Mouse (Mus musculus) kidney, embryonic 16.5 days (tissue): ENCODE measurements around the gene Scn9a. TPM values are rescaled to one million over a fixed set of nuclear protein-coding genes. Genes with fewer than 3 reads are reported as not detected.

Experiments used
- ATAC-seq: fragments of 200-750 bp; cut with Nextera tagmentation; 2 replicates; pipeline ENCODE4 v1.8.0; 2017; ENCODE audit warnings: moderate TSS enrichment; ENCODE audit not compliant: low FRiP score, low TSS enrichment
- H3K27ac ChIP-seq: fragments of 300-500 bp; sonication (generic); 2 replicates; pipeline ENCODE4 v1.5.1; 2014; ENCODE audit warnings: low read length
- H3K27me3 ChIP-seq: fragments of 300-500 bp; sonication (generic); 2 replicates; pipeline ENCODE4 v1.6.1; 2014; ENCODE audit warnings: low read length, control low read depth, mixed read lengths; ENCODE audit not compliant: insufficient read depth
- H3K36me3 ChIP-seq: fragments of 300-500 bp; sonication (generic); 2 replicates; pipeline ENCODE4 v1.6.1; 2014; ENCODE audit warnings: low read length, control low read depth, mixed read lengths; ENCODE audit not compliant: insufficient read depth
- H3K4me1 ChIP-seq: fragments of 300-500 bp; sonication (generic); 2 replicates; pipeline ENCODE4 v1.6.1; 2014; ENCODE audit warnings: low read length, control low read depth, mixed read lengths; ENCODE audit not compliant: insufficient read depth
- H3K4me2 ChIP-seq: fragments of 300-500 bp; sonication (generic); replicated peaks from 2 replicates; pipeline ENCODE4 v1.6.1; 2014; ENCODE audit warnings: low read depth, low read length
- H3K4me3 ChIP-seq: fragments of 300-500 bp; sonication (generic); 2 replicates; pipeline ENCODE4 v1.5.1; 2014; ENCODE audit warnings: mild to moderate bottlenecking, low read length
- H3K9ac ChIP-seq: fragments of 300-500 bp; sonication (generic); replicated peaks from 2 replicates; pipeline ENCODE4 v1.6.1; 2014; ENCODE audit warnings: low read length
- H3K9me3 ChIP-seq: fragments of 300-500 bp; sonication (generic); 2 replicates; pipeline ENCODE4 v1.6.1; 2016; ENCODE audit warnings: low read length, control low read depth
- WGBS: fragments of 180-500 bp; shearing (Covaris S2); extraction: QIAGEN DNeasy Blood & Tissue Kit; methylation state at CpG from one replicate; pipeline ENCODE4 v1.1.7; 2014; 5-methylcytosine and 5-hydroxymethylcytosine counted together
- polyA plus RNA-seq: library from polyadenylated mRNA; unstranded; fragments of >200 nt; fragmentation: Nextera tagmentation; extraction: Ambion mirVana; gene quantifications from 2 replicates; pipeline ENCODE4 v1.2.1, GENCODE M21; 2015

Gene Scn9a
- polyA plus RNA-seq, result 0.64 and 0.77 TPM in 2 replicates

DNA sequence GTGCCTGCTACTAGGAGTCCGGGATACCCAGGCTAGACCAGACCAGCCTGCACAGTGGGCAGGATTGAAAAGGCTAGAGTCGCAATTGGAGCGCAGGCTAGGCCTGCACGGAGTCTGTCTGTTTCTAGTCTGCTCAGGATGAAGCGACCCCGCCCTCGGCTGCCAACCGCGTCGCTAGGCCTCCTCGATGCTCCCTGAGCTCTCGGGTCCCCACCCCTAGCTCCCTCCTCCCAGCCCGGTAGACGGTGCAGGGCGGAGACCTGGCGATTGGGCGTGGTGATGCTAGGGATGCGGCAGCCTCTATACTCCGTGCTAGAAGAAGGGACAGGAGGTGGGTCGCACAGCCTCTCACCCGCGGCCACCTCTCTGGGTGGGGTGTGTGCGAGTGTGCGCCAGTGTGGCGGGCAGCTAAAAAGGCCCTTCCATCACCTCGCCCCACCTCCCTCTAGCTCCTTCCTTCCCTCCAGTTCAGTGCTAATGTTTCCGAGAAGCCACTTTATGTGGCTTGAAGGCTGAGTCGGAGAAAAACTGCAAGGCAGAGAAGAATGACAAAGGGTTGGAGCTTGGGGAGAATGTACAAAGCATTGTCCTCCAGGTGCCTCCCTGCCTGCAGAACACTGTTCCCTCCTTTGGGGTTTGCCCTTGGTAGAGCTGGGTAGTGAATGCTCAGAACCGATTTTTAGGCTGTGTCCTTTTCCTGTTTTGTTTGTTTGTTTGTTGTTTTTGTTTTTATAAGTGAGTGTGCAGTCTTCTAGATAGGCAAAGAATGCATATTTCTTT, at the start of gene Scn9a:
TSS of gene Scn9a (minus strand) at position 383 of the 780 bp plus-strand sequence.
- Histone ChIP-seq H3K27me3 (peaks cover 8% of the 10 kb centered on the region), H3K4me2 (peak within 1 kb of the TSS; percentile 66), H3K4me1 (peaks cover 7% of the 10 kb centered on the region; the same call in 1 of the 2 replicates), H3K4me3 (peak within 1 kb of the TSS; percentile 46), H3K9ac (0 out of 2 replicates have a peak within 1 kb of the TSS, but pooled peaks have one; percentile 20), H3K9me3 (no peaks in the 10 kb centered on the region), H3K27ac (no peak within 1 kb of the TSS), H3K36me3 (no peaks in the 10 kb centered on the region)
- peak; percentile 91 for ATAC-seq
- WGBS, result 1% methylated on average over 28 of the region's 29 CpGs

DNA sequence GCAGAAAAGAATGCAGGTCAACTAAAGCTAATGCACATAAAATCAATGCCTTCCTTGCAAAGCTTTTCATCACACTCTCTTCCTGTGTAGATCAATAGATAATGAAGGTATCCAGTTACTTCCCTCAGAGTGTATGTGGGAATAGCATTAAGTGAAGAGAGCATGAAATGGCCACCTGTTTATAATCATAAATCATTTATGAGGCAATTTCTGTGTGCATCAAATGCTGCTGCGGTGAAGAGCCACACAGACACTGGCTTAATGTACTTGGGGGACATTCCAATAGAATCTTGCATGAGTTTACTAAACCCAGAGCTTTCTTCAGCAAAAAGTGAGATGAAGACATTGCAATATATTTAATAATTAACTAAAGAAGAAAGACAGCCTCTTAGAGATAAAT, 27.2 kb upstream of the Scn9a start:
- Histone ChIP-seq H3K4me2 (no peak overlapping the region), H3K27me3 (no peaks in the 10 kb centered on the region), H3K4me1 (no peaks in the 10 kb centered on the region), H3K9me3 (no peaks in the 10 kb centered on the region), H3K4me3 (no peak overlapping the region), H3K27ac (no peak overlapping the region), H3K36me3 (no peaks in the 10 kb centered on the region), H3K9ac (no peak overlapping the region)
- WGBS, result 73% methylated on average over 1 of the region's 1 CpGs
- no peak for ATAC-seq

DNA sequence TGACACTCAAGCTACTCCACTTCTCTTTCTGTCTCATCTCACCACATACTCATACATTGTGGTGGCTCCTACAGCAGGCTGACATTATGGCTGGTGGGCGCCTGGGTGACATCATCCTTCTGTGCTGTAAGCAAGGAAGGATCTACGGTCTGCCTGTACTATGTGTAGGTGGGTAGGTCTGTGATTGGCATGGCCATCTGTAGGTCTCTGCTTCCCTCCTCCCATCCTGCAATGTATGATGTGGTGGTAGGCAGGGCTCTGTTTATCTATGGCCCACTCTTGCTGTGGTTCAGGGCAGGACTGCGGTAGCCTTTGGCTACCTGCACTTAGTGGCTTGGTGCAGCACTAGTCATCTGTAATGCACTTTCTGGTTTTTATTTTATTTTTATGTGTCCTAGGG, 21.7 kb upstream of the Scn9a start:
- ATAC-seq, result no peak
- Histone ChIP-seq H3K27me3 (no peaks in the 10 kb centered on the region), H3K9me3 (no peaks in the 10 kb centered on the region), H3K27ac (no peak overlapping the region), H3K4me1 (no peaks in the 10 kb centered on the region), H3K4me3 (no peak overlapping the region), H3K4me2 (no peak overlapping the region), H3K9ac (no peak overlapping the region), H3K36me3 (no peaks in the 10 kb centered on the region)
- WGBS, result 91% methylated on average over 3 of the region's 3 CpGs

DNA sequence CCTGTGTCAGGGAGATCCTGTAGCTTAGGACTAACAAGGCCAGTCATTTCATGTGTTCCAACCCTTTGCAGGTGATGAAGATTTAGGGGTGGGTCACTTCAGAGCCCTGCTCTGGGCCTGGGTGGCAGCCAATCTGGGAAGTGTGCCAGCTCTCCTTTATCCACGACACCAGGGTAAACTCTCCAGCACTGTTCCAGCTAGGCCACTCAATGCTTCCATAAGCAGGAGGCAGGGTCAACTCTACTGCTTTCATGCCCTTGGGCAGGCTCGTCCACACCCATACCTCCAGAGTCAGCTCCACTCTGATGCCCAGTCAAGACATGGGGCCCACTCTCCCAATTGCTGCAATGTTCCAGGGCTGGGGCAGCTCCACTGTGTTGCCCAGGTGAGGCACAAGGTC, 20.7 kb upstream of the Scn9a start:
- Histone ChIP-seq H3K27me3 (no peaks in the 10 kb centered on the region), H3K9me3 (no peaks in the 10 kb centered on the region), H3K4me3 (no peak overlapping the region), H3K27ac (no peak overlapping the region), H3K36me3 (no peaks in the 10 kb centered on the region), H3K4me1 (no peaks in the 10 kb centered on the region), H3K9ac (no peak overlapping the region), H3K4me2 (no peak overlapping the region)
- WGBS, result 73% methylated on average over 2 of the region's 2 CpGs
- ATAC-seq, result no peak; the same call in 1 of the 2 replicates

DNA sequence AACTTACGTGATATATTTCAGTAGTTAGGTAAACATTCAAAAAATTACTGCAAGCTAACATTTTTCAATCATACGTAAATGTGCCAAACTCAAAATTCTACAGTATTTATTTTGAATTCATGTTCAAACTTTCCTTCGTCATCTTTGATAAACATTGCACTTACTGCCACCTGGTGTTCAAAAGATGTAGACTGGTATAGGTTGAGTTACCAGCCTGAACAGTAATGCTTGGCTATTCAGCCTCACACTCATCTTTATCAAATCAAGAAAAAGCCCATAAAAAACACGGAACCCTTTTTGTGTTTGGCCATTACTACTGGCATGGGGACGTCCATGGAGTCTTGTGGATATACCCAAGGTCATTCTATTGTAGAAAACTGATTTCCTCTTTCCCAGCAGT, 9.6 kb upstream of the Scn9a start:
- Histone ChIP-seq H3K27me3 (no peaks in the 10 kb centered on the region), H3K9me3 (no peaks in the 10 kb centered on the region), H3K27ac (no peak overlapping the region), H3K4me1 (no peaks in the 10 kb centered on the region), H3K9ac (no peak overlapping the region), H3K36me3 (no peaks in the 10 kb centered on the region), H3K4me3 (no peak overlapping the region), H3K4me2 (no peak overlapping the region)
- no peak for ATAC-seq
- WGBS, result 21% methylated on average over 5 of the region's 5 CpGs

DNA sequence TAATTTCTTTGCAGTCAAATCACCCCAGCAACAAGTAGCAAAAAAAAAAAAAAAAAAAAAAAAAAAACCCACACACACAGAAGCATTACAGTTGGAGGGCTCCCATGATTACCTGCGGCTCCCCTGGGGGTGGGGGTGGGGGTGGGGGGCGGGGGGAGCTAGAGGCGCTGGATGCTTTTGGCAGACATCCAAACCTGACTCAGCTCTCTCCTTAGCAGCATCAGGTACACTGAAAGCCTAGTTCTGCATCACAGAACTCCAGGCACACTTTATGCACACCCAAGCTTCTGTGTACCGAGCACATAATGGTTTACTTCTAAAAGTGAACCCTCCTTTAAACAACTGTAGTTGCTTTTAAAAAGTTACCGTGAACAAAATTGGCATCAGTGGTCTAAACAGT, 2.0 kb downstream of the Scn9a start:
- H3K4me1 ChIP-seq, result peaks cover 7% of the 10 kb centered on the region; the same call in 1 of the 2 replicates
- no peak overlapping the region for H3K9ac ChIP-seq
- peaks cover 8% of the 10 kb centered on the region for H3K27me3 ChIP-seq
- peak; percentile 44; the same call in 1 of the 2 replicates for ATAC-seq
- no peaks in the 10 kb centered on the region for H3K9me3 ChIP-seq
- WGBS, result 21% methylated on average over 5 of the region's 5 CpGs
- no peak overlapping the region for H3K27ac ChIP-seq
- no peak overlapping the region for H3K4me2 ChIP-seq
- no peak overlapping the region for H3K4me3 ChIP-seq
- no peaks in the 10 kb centered on the region for H3K36me3 ChIP-seq

DNA sequence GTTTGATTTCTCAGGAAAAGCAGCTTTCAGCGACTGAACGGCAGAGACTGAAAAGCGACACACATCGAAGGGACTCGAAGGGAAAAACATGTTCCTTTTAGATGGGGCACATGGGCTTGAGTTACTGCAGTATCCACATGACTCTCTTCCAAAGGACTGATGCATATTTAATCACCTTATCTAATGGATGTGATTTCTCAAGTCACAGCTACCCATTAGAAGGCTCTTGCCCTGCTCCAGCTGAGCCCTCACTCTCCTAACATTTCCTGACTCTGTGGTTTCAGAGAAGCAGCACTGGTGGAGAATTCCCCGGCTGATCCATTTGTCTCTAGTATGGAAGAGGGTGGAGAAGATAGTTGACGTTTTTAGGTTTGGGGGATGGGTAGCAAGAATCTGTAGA, 23.7 kb downstream of the Scn9a start:
- Histone ChIP-seq H3K4me3 (no peak overlapping the region), H3K36me3 (no peaks in the 10 kb centered on the region), H3K9ac (no peak overlapping the region), H3K9me3 (no peaks in the 10 kb centered on the region), H3K27me3 (no peaks in the 10 kb centered on the region), H3K4me1 (no peaks in the 10 kb centered on the region), H3K4me2 (no peak overlapping the region), H3K27ac (no peak overlapping the region)
- WGBS, result 69% methylated on average over 7 of the region's 7 CpGs
- no peak for ATAC-seq

DNA sequence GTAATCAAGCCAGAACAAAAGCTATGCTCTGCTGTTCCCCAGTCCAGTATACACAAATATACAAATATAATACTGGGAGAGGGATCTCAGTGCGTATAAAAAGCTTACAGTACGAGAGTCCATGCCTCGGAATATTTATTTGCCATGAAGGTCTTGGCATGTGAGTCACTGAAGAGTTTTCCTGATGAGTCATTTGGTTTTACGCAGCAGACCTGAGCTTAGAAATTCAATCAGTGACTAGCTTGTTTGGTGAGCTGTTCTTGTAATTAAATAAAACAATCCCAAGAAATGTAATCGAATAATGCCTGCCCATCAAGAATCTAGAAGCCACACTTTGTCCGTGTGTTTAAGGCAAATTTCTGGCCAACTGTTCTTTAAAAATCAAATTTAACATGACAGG, 37.4 kb downstream of the Scn9a start:
- Histone ChIP-seq H3K36me3 (no peaks in the 10 kb centered on the region), H3K9me3 (no peaks in the 10 kb centered on the region), H3K9ac (no peak overlapping the region), H3K4me1 (no peaks in the 10 kb centered on the region), H3K4me3 (no peak overlapping the region), H3K27me3 (no peaks in the 10 kb centered on the region), H3K4me2 (no peak overlapping the region), H3K27ac (no peak overlapping the region)
- ATAC-seq, result no peak
- 65% methylated on average over 6 of the region's 6 CpGs for WGBS

DNA sequence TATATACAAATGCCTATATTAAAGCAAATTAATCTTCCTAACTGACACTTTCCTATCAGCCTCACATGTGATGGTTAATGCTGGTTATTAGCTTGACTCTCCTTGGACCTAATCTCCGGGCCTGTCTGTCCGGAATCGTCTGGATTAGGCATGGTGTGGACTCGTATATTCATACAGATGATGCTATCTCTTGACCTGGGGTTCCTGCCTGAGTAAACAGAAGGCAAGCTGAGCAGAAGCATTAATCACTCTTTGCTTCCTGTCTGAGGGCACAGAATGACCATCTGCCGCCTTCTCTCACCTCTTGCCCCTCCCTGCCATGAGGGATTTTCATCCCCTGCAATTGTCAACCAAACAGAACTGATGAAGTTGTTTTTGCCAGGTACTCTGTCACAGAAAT, 38.6 kb downstream of the Scn9a start:
- Histone ChIP-seq H3K27me3 (no peaks in the 10 kb centered on the region), H3K9ac (no peak overlapping the region), H3K4me1 (no peaks in the 10 kb centered on the region), H3K27ac (no peak overlapping the region), H3K9me3 (no peaks in the 10 kb centered on the region), H3K4me3 (no peak overlapping the region), H3K4me2 (no peak overlapping the region), H3K36me3 (no peaks in the 10 kb centered on the region)
- 47% methylated on average over 5 of the region's 5 CpGs for WGBS
- ATAC-seq, result no peak

DNA sequence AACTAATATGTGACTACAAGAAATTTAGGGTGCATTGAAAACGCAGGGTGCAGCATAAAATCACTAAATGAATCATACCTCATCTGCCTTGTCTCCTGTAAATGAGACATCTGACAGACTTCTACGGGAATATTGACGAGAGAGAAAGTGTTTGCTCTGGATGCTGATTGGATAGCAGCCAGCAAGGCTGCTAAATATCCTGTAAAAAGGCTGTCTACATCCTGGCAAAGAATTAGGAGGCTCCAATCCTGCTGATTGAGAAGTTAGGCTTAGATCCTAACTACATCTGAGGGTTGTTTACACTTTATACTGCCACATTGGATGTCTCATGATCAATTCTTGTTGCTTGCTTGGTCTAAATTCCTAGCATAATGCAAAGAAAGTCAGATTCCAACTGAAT, 44.6 kb downstream of the Scn9a start:
- H3K27me3 ChIP-seq, result no peaks in the 10 kb centered on the region
- H3K9me3 ChIP-seq, result no peaks in the 10 kb centered on the region
- 76% methylated on average over 3 of the region's 3 CpGs for WGBS
- no peaks in the 10 kb centered on the region for H3K4me1 ChIP-seq
- no peaks in the 10 kb centered on the region for H3K36me3 ChIP-seq
- H3K4me3 ChIP-seq, result no peak overlapping the region
- H3K9ac ChIP-seq, result no peak overlapping the region
- no peak overlapping the region for H3K27ac ChIP-seq
- H3K4me2 ChIP-seq, result no peak overlapping the region
- ATAC-seq, result no peak
